Mouse (Mus musculus): ENCODE measurements at regions not wholly inside any gene's neighbourhood (a gene's known extent, or its start where the extent isn't known, plus 50 kb on each side); places are given as distances from the start of the nearest gene placed in this dataset.

DNA sequence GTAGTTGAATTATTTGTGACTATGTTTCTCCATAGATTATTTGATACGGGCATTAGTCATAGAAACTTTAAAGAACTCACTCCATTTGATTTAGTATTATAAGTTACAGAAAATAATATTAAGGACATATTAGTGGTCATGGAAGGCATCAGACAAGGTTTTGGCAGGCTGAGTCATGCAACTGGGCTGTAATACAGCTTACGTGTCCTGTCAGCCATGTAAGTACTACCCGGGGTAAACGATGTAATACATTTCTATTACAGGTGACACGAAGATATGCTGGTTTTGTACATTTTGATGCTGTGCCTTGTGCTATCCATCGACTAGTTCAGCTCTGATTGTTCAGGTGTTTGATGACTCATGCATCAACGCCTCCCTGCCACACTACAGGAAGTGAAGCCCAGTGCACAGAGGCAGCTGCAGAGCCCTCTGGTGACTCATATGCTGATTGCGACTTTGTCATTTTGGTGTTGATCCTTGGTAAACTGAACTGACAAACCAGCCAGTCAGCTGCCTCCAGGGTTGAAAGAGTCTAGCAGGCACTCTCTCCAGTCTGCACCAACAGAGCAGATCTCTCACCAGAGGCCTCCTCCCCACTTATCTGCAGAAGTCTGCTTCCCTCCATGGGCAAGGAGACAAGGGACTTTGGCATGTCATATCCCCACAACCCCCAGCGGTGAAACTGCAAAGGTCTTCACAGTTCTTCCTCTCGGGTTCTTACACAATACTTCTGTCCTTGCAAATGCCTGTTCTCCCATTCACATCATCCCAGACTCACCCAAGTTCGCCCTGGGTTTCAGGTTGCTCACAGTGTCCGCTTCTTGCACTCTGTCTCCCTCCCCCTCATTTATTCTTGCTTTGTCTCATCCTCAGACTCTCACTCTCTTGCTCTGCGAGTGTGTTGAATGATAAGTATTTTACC is 165.9 kb upstream of the Npy start:
- H3K4me3 ChIP-seq (ENCODE audit: low read depth, low read length): no peak overlapping the region
- no peak overlapping the region for H3K27ac ChIP-seq (ENCODE audit: low read depth)
- H3K27me3 ChIP-seq (replicated peaks; ENCODE audit: control insufficient read depth, insufficient read depth, low read length): no peaks in the 10 kb centered on the region
- 65% methylated on average over 13 of the region's 13 CpGs for WGBS
- ATAC-seq (replicated peaks; ENCODE audit: low FRiP score, low TSS enrichment, low read depth) (peak; percentile 82), DNase-seq (ENCODE audit: low spot score) (peak; percentile 63)
- no peaks in the 10 kb centered on the region for H3K36me3 ChIP-seq (ENCODE audit: control insufficient read depth, insufficient read depth, low read length)
- no peak overlapping the region for H3K4me2 ChIP-seq (ENCODE audit: low read length)
- no peaks in the 10 kb centered on the region for H3K4me1 ChIP-seq (replicated peaks; ENCODE audit: control insufficient read depth, insufficient read depth, low read length)
- no peak overlapping the region for H3K9ac ChIP-seq (ENCODE audit: low read length)
- no peaks in the 10 kb centered on the region for H3K9me3 ChIP-seq (ENCODE audit: control insufficient read depth, low read length)

DNA sequence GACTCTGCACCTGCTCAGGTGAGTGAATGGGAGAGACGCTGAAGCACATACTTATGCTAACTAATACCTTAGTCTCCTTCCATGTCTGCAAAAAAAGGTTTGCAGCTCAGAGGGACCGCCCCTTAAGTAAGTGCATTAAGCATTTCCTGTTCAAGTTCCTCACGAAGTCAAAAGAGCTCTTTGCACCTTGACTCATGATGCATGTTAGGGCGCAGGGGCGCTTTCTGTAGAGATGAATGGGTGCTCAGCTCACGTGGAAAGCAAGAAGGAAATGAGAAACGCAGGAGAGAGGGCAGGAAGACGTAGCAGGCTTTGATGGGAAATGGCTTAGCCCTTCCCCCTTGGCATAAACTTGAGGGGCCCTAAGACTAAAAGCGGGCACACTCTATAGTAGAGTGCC is 164.5 kb upstream of the Npy start:
- no peak overlapping the region for H3K9ac ChIP-seq (ENCODE audit: low read length)
- H3K4me2 ChIP-seq (ENCODE audit: low read length): no peak overlapping the region
- H3K27me3 ChIP-seq (replicated peaks; ENCODE audit: control insufficient read depth, insufficient read depth, low read length): no peaks in the 10 kb centered on the region
- no peak overlapping the region for H3K27ac ChIP-seq (ENCODE audit: low read depth)
- DNase-seq (ENCODE audit: low spot score) (no peak), ATAC-seq (replicated peaks; ENCODE audit: low FRiP score, low TSS enrichment, low read depth) (no peak)
- no peaks in the 10 kb centered on the region for H3K36me3 ChIP-seq (ENCODE audit: control insufficient read depth, insufficient read depth, low read length)
- no peaks in the 10 kb centered on the region for H3K9me3 ChIP-seq (ENCODE audit: control insufficient read depth, low read length)
- WGBS: 71% methylated on average over 9 of the region's 9 CpGs
- H3K4me1 ChIP-seq (replicated peaks; ENCODE audit: control insufficient read depth, insufficient read depth, low read length): no peaks in the 10 kb centered on the region
- H3K4me3 ChIP-seq (ENCODE audit: low read depth, low read length): no peak overlapping the region

DNA sequence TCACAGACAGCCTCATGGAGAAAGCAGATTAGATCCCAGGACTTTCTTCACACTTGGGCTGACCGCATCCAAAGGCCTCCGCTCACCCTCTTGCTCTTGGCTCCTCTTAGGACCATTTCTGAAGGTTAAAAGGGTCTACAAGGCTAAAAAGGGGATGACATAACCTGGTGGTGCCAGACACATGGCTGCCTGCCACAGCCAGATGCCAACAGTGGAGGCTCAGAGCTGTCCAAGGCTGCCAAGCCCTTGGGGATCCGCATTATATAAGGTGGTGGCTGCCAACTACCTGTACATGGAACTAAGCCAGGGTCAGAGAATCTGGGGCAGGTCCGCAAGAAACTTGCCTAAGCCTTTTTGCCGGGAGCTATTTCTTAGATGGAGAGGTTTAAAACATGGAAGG is 151.5 kb upstream of the Npy start:
- Histone ChIP-seq H3K4me2 (ENCODE audit: low read length) (no peak overlapping the region), H3K9ac (ENCODE audit: low read length) (no peak overlapping the region), H3K27me3 (replicated peaks; ENCODE audit: control insufficient read depth, insufficient read depth, low read length) (no peaks in the 10 kb centered on the region), H3K9me3 (ENCODE audit: control insufficient read depth, low read length) (no peaks in the 10 kb centered on the region), H3K36me3 (ENCODE audit: control insufficient read depth, insufficient read depth, low read length) (no peaks in the 10 kb centered on the region), H3K4me1 (replicated peaks; ENCODE audit: control insufficient read depth, insufficient read depth, low read length) (no peaks in the 10 kb centered on the region), H3K4me3 (ENCODE audit: low read depth, low read length) (no peak overlapping the region), H3K27ac (ENCODE audit: low read depth) (no peak overlapping the region)
- ATAC-seq (replicated peaks; ENCODE audit: low FRiP score, low TSS enrichment, low read depth) (no peak), DNase-seq (ENCODE audit: low spot score) (no peak)
- 84% methylated on average over 5 of the region's 5 CpGs for WGBS

DNA sequence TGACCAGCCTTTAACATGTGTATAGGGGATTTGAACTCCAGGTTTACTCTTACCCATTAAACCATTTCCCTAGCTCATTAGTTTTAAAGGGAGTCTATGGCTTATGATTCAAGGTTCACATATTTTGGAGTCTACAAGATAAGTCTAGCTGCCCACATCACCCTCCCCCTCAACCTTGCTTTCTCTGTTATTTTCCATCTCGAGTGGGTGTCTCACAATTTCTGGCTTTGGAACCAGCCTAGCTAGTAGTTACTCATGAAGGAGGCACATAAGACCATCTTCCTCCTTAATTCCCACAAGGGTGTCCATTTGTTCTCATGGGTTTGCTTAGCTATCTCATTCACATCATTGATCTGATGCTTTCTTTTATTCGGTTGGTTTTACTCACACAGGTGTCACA is 150.6 kb upstream of the Npy start:
- Histone ChIP-seq H3K4me1 (replicated peaks; ENCODE audit: control insufficient read depth, insufficient read depth, low read length) (no peaks in the 10 kb centered on the region), H3K27ac (ENCODE audit: low read depth) (no peak overlapping the region), H3K4me2 (ENCODE audit: low read length) (no peak overlapping the region), H3K27me3 (replicated peaks; ENCODE audit: control insufficient read depth, insufficient read depth, low read length) (no peaks in the 10 kb centered on the region), H3K9me3 (ENCODE audit: control insufficient read depth, low read length) (no peaks in the 10 kb centered on the region), H3K36me3 (ENCODE audit: control insufficient read depth, insufficient read depth, low read length) (no peaks in the 10 kb centered on the region), H3K9ac (ENCODE audit: low read length) (no peak overlapping the region), H3K4me3 (ENCODE audit: low read depth, low read length) (no peak overlapping the region)
- 89% methylated on average over 2 of the region's 2 CpGs for WGBS
- DNase-seq (ENCODE audit: low spot score) (no peak), ATAC-seq (replicated peaks; ENCODE audit: low FRiP score, low TSS enrichment, low read depth) (no peak)

DNA sequence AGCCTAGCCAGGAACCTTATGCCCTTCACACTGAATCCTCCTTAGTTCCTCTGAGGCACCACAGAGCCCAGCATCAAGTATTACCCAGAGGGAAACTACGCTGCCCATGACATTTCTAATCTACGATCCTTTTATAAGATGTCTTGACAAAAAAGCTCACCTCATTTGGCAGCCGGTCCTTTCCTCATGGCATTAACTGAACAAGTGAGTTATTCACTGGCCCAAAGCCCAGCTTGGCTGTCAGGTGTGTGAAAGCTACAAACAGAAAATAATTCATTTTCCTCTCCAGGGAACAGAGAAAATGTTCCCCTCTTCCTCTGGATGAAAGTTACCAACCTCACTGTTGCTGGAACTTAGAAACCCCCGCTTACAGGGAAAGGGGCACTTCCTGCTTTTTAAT is 135.7 kb upstream of the Npy start:
- no peak overlapping the region for H3K27ac ChIP-seq (ENCODE audit: low read depth)
- H3K4me1 ChIP-seq (replicated peaks; ENCODE audit: control insufficient read depth, insufficient read depth, low read length): no peaks in the 10 kb centered on the region
- H3K36me3 ChIP-seq (ENCODE audit: control insufficient read depth, insufficient read depth, low read length): no peaks in the 10 kb centered on the region
- no peak for ATAC-seq (replicated peaks; ENCODE audit: low FRiP score, low TSS enrichment, low read depth)
- H3K4me3 ChIP-seq (ENCODE audit: low read depth, low read length): no peak overlapping the region
- no peak overlapping the region for H3K9ac ChIP-seq (ENCODE audit: low read length)
- 63% methylated on average over 4 of the region's 4 CpGs for WGBS
- H3K9me3 ChIP-seq (ENCODE audit: control insufficient read depth, low read length): no peaks in the 10 kb centered on the region
- no peak for DNase-seq (ENCODE audit: low spot score)
- no peak overlapping the region for H3K4me2 ChIP-seq (ENCODE audit: low read length)
- no peaks in the 10 kb centered on the region for H3K27me3 ChIP-seq (replicated peaks; ENCODE audit: control insufficient read depth, insufficient read depth, low read length)

DNA sequence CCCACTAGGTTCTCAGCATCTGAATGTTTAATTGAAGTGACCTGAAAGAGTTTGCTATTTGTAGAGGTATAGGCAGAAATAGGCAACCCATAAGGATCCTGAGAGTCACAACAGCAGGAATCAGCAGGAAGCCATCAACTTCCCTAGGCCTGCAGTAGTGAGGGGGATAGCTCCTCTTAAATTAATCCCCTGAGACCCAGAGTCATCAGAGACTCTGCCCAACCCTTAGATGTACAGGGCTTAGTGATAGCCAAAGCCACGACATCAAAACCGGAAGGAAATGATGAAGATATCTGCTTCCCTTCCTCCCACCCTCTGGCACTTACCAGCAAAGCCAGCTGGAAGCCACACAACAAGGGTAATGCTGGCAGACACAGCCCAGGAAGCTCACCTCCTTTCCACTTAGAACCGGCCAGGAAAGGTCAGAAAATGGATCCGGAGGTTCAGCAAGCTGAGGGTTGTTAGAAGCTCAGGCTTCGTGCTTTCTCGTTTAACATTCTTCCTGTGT is 130.4 kb upstream of the Npy start:
- H3K27ac ChIP-seq (ENCODE audit: low read depth): no peak overlapping the region
- DNase-seq (ENCODE audit: low spot score): no peak
- H3K4me1 ChIP-seq (replicated peaks; ENCODE audit: control insufficient read depth, insufficient read depth, low read length): no peaks in the 10 kb centered on the region
- no peak overlapping the region for H3K4me3 ChIP-seq (ENCODE audit: low read depth, low read length)
- no peak overlapping the region for H3K9ac ChIP-seq (ENCODE audit: low read length)
- no peak overlapping the region for H3K4me2 ChIP-seq (ENCODE audit: low read length)
- no peaks in the 10 kb centered on the region for H3K36me3 ChIP-seq (ENCODE audit: control insufficient read depth, insufficient read depth, low read length)
- no peaks in the 10 kb centered on the region for H3K27me3 ChIP-seq (replicated peaks; ENCODE audit: control insufficient read depth, insufficient read depth, low read length)
- no peak for ATAC-seq (replicated peaks; ENCODE audit: low FRiP score, low TSS enrichment, low read depth)
- no peaks in the 10 kb centered on the region for H3K9me3 ChIP-seq (ENCODE audit: control insufficient read depth, low read length)
- WGBS: 30% methylated on average over 6 of the region's 6 CpGs

DNA sequence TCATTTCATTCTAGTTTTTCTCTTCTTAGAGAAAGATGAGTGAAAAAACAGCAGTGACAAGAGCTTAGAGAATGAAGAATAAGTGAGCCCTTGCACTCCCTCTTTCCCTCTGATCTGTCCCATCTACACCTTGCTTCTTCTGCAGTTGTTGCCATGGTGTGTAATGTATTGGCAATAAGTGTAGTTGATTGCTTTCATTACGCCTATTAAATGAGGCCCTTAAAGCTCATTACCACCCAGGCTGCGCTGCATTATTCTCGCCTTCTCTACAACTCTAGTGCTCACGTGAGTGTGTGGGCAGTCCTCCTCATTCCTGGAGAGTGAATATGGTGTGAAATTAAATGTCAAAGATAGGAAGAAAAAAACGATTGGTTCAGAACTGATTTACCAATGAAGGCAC is 127.7 kb upstream of the Npy start:
- DNase-seq (ENCODE audit: low spot score) (no peak), ATAC-seq (replicated peaks; ENCODE audit: low FRiP score, low TSS enrichment, low read depth) (no peak)
- H3K27me3 ChIP-seq (replicated peaks; ENCODE audit: control insufficient read depth, insufficient read depth, low read length): no peaks in the 10 kb centered on the region
- no peaks in the 10 kb centered on the region for H3K36me3 ChIP-seq (ENCODE audit: control insufficient read depth, insufficient read depth, low read length)
- H3K4me2 ChIP-seq (ENCODE audit: low read length): no peak overlapping the region
- no peaks in the 10 kb centered on the region for H3K4me1 ChIP-seq (replicated peaks; ENCODE audit: control insufficient read depth, insufficient read depth, low read length)
- H3K9me3 ChIP-seq (ENCODE audit: control insufficient read depth, low read length): no peaks in the 10 kb centered on the region
- no peak overlapping the region for H3K4me3 ChIP-seq (ENCODE audit: low read depth, low read length)
- H3K9ac ChIP-seq (ENCODE audit: low read length): no peak overlapping the region
- H3K27ac ChIP-seq (ENCODE audit: low read depth): no peak overlapping the region
- WGBS: 71% methylated on average over 5 of the region's 5 CpGs

DNA sequence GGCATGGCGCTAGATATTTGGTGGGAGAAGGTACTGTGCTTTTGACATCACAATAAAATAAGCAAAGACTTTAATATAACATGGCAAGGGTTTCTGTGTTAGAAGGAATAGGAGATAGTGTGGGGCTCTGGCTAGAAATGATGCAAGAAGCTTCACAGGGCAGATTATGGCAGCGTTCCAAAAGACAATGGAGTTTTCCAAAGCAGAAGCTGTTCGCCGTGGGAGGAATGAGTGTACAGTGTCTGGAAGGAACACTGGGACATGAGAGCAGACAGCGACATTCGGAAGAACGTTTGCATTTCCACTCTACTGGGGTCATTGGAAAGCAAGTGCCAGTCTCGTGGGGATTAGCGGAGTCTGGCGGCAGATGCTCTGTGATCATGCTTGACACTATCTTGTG is 125.5 kb upstream of the Npy start:
- no peaks in the 10 kb centered on the region for H3K36me3 ChIP-seq (ENCODE audit: control insufficient read depth, insufficient read depth, low read length)
- no peaks in the 10 kb centered on the region for H3K27me3 ChIP-seq (replicated peaks; ENCODE audit: control insufficient read depth, insufficient read depth, low read length)
- no peak overlapping the region for H3K4me2 ChIP-seq (ENCODE audit: low read length)
- H3K4me1 ChIP-seq (replicated peaks; ENCODE audit: control insufficient read depth, insufficient read depth, low read length): no peaks in the 10 kb centered on the region
- H3K9me3 ChIP-seq (ENCODE audit: control insufficient read depth, low read length): no peaks in the 10 kb centered on the region
- no peak overlapping the region for H3K9ac ChIP-seq (ENCODE audit: low read length)
- DNase-seq (ENCODE audit: low spot score) (no peak), ATAC-seq (replicated peaks; ENCODE audit: low FRiP score, low TSS enrichment, low read depth) (no peak)
- H3K27ac ChIP-seq (ENCODE audit: low read depth): no peak overlapping the region
- WGBS: 81% methylated on average over 10 of the region's 10 CpGs
- no peak overlapping the region for H3K4me3 ChIP-seq (ENCODE audit: low read depth, low read length)

DNA sequence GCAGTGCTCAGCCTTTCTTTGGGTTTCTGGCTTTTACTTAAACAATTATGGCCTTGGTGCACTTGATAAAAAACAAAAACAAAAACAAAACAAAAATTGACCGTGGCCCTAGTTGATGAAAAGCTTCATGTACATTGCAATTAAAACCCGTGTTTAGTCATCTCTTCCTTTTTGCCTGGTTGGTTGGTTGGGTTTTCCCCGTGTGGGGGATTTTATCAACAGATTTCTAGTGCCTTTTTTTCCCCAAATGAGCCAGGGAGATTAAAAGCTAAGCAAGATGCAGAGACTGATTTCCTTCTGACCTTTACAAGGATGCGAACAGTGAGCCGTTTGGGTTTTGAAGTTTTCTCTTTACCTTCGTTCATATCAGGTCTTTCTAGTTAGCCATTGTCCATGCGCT is 121.1 kb upstream of the Npy start:
- Histone ChIP-seq H3K4me2 (ENCODE audit: low read length) (no peak overlapping the region), H3K36me3 (ENCODE audit: control insufficient read depth, insufficient read depth, low read length) (no peaks in the 10 kb centered on the region), H3K27ac (ENCODE audit: low read depth) (no peak overlapping the region), H3K4me1 (replicated peaks; ENCODE audit: control insufficient read depth, insufficient read depth, low read length) (no peaks in the 10 kb centered on the region), H3K9ac (ENCODE audit: low read length) (no peak overlapping the region), H3K4me3 (ENCODE audit: low read depth, low read length) (no peak overlapping the region), H3K9me3 (ENCODE audit: control insufficient read depth, low read length) (no peaks in the 10 kb centered on the region), H3K27me3 (replicated peaks; ENCODE audit: control insufficient read depth, insufficient read depth, low read length) (no peaks in the 10 kb centered on the region)
- ATAC-seq (replicated peaks; ENCODE audit: low FRiP score, low TSS enrichment, low read depth) (no peak), DNase-seq (ENCODE audit: low spot score) (no peak)
- WGBS: 87% methylated on average over 7 of the region's 7 CpGs

All from intestine, embryonic 14.5 days (tissue).